Mouse (Mus musculus) kidney, adult 2 months (tissue): Measurements from ENCODE around the gene Dlg2.
"Not testable (repeated sequence)": the region's sequence is repeated elsewhere in the genome, so short reads cannot be mapped to it uniquely, and the experiment has no call there.

ENCODE experiments used
- CTCF ChIP-seq: fragments of 200-500 bp; conservative IDR thresholded peaks from 2 replicates; pipeline ENCODE4 v1.5.1; 2011; ENCODE audit warnings: low read depth, mild to moderate bottlenecking, control low read depth, low read length, moderate library complexity, mixed read lengths; ENCODE audit not compliant: insufficient read depth, insufficient read length
- POLR2A ChIP-seq: fragments of 200-500 bp; IDR thresholded peaks from one replicate; pipeline ENCODE4 v1.6.1; 2011; ENCODE audit warnings: low read depth, low read length, control low read depth

DNA sequence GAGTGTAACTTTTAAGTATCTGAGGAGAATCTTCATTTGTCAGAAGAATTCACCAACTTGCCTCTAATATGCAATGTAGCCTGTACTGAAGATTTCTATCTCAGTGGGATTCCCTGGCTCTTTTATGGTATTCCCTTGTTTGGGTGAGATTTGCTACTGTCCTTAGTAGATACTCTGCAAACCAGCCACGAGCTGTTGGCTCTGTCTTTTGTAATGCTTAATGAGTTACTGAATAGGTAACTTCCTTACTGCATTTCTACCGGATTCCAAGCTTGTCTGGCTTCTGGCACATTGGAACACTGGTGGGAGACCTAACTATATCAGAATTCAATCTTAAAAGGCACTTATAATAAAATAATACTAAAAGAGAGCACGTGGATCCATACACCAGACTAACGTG is 400.3 kb downstream of the Dlg2 start:
- not testable (repeated sequence) for TF ChIP-seq CTCF, POLR2A
